Comparison of ENCODE assay signal across 9 mouse cellular contexts in genomic region chr1:136685191-136686060, GRCm38 (mm10).
DNase-seq lines count a peak whose midpoint lies in the region; ATAC-seq and TF ChIP-seq lines count a peak whose summit lies in the region.
"Had no signal": no experiment of that assay in that cellular context is flagged by ENCODE, and none has a peak within 500 bp of the region (broad histone marks: within the 10 kb centered on the region; RNA-seq: fewer than 3 reads in every experiment).

No protein-coding gene starts in this region.

- peak overlapping the region; percentile 58 for H3K4me2 ChIP-seq in liver, embryonic 12.5 days
- H3K4me2 ChIP-seq in hindbrain, postnatal 0 days (ENCODE audit: low read depth, low read length), result no peak overlapping the region
- H3K4me2 ChIP-seq: limb, embryonic 12.5 days had no signal

- no peaks in the 10 kb centered on the region for H3K9me3 ChIP-seq in ES-Bruce4 (replicated peaks; ENCODE audit: control insufficient read depth, insufficient read depth, low read length, poor library complexity, severe bottlenecking)
- no peaks in the 10 kb centered on the region for H3K9me3 ChIP-seq in liver, embryonic 12.5 days (replicated peaks)
- H3K9me3 ChIP-seq in hindbrain, postnatal 0 days (ENCODE audit: low read length), result no peaks in the 10 kb centered on the region
- H3K9me3 ChIP-seq: limb, embryonic 12.5 days had no signal

- 45% methylated on average over 13 of the region's 13 CpGs for WGBS in liver, embryonic 12.5 days (ENCODE audit: insufficient replicate concordance)
- 32% methylated on average over 13 of the region's 13 CpGs for WGBS in small intestine, adult 2 months
- 72% methylated on average over 13 of the region's 13 CpGs for WGBS in hindbrain, postnatal 0 days

- TF ChIP-seq POLR2A in ES-Bruce4 (IDR thresholded peaks at IDR 0.05; ENCODE audit: insufficient read depth, low read length), result no peak
- TF ChIP-seq POLR2A in embryonic fibroblast, embryonic 13.5 days (IDR thresholded peaks at IDR 0.05; ENCODE audit: low read depth, low read length), result no peak
- TF ChIP-seq POLR2A in small intestine, adult 2 months (IDR thresholded peaks at IDR 0.05; ENCODE audit: low read depth, low read length), result no peak

- TF ChIP-seq EP300 in ES-Bruce4 (IDR thresholded peaks at IDR 0.05; ENCODE audit: insufficient read depth, low read depth, low read length), result 0 out of 2 replicates have a peak, but pooled peaks have one; percentile 15

- no peak overlapping the region; the same call in 1 of the 2 replicates for H3K4me3 ChIP-seq in ES-Bruce4 (ENCODE audit: low read depth, low read length)
- H3K4me3 ChIP-seq in embryonic fibroblast, embryonic 13.5 days (ENCODE audit: insufficient read depth, low read length), result peak overlapping the region; percentile 0; the same call in 1 of the 2 replicates
- H3K4me3 ChIP-seq in liver, embryonic 12.5 days, result peak overlapping the region; percentile 46
- peak overlapping the region; percentile 0; the same call in 1 of the 2 replicates for H3K4me3 ChIP-seq in small intestine, adult 2 months (ENCODE audit: low read depth, low read length)
- no peak overlapping the region for H3K4me3 ChIP-seq in hindbrain, postnatal 0 days (ENCODE audit: low read length)
- H3K4me3 ChIP-seq: limb, embryonic 12.5 days had no signal

- peak overlapping the region; percentile 65 for H3K9ac ChIP-seq in ES-Bruce4 (ENCODE audit: low read depth, poor library complexity, severe bottlenecking)
- H3K9ac ChIP-seq in liver, embryonic 12.5 days, result peak overlapping the region; percentile 25; the same call in 1 of the 2 replicates
- no peak overlapping the region for H3K9ac ChIP-seq in hindbrain, postnatal 0 days (replicated peaks; ENCODE audit: low read length)
- H3K9ac ChIP-seq: limb, embryonic 12.5 days had no signal

- H3K36me3 ChIP-seq in ES-Bruce4 (ENCODE audit: control insufficient read depth, insufficient read depth, low read length, poor library complexity, severe bottlenecking), result no peaks in the 10 kb centered on the region
- no peaks in the 10 kb centered on the region for H3K36me3 ChIP-seq in liver, embryonic 12.5 days
- H3K36me3 ChIP-seq in small intestine, adult 2 months (ENCODE audit: control insufficient read depth, insufficient read depth, low read length), result no peaks in the 10 kb centered on the region
- H3K36me3 ChIP-seq in hindbrain, postnatal 0 days (ENCODE audit: insufficient read depth, low read length), result no peaks in the 10 kb centered on the region
- H3K36me3 ChIP-seq: limb, embryonic 12.5 days had no signal

- ATAC-seq in liver, embryonic 12.5 days, result 0 out of 2 replicates have a peak, but pooled peaks have one; percentile 31
- ATAC-seq in hindbrain, postnatal 0 days, result no peak

- H3K4me1 ChIP-seq in ES-Bruce4 (ENCODE audit: control insufficient read depth, insufficient read depth, low read length), result peaks cover 10% of the 10 kb centered on the region
- H3K4me1 ChIP-seq in embryonic fibroblast, embryonic 13.5 days (ENCODE audit: control insufficient read depth, insufficient read depth, low read length), result peaks cover 10% of the 10 kb centered on the region; the same call in 1 of the 2 replicates
- peaks cover 25% of the 10 kb centered on the region; the same call in 1 of the 2 replicates for H3K4me1 ChIP-seq in liver, embryonic 12.5 days
- peaks cover 13% of the 10 kb centered on the region for H3K4me1 ChIP-seq in small intestine, adult 2 months (ENCODE audit: control insufficient read depth, insufficient read depth, insufficient read length, low read length)
- H3K4me1 ChIP-seq in hindbrain, postnatal 0 days (ENCODE audit: insufficient read depth, low read length), result no peaks in the 10 kb centered on the region

- peak overlapping the region; percentile 90 for H3K27ac ChIP-seq in ES-Bruce4 (ENCODE audit: insufficient read depth, low read length)
- H3K27ac ChIP-seq in embryonic fibroblast, embryonic 13.5 days (ENCODE audit: insufficient read depth, low read length), result peak overlapping the region; percentile 98
- H3K27ac ChIP-seq in liver, embryonic 12.5 days, result peak overlapping the region; percentile 41; the same call in 1 of the 2 replicates
- H3K27ac ChIP-seq in small intestine, adult 2 months (ENCODE audit: insufficient read depth, low read depth, low read length), result peak overlapping the region; percentile 53
- H3K27ac ChIP-seq in hindbrain, postnatal 0 days, result no peak overlapping the region
- H3K27ac ChIP-seq: limb, embryonic 12.5 days had no signal

- no peaks in the 10 kb centered on the region for H3K27me3 ChIP-seq in ES-Bruce4 (ENCODE audit: control insufficient read depth, insufficient read depth, low read length, poor library complexity, severe bottlenecking)
- H3K27me3 ChIP-seq in liver, embryonic 12.5 days (replicated peaks), result no peaks in the 10 kb centered on the region
- H3K27me3 ChIP-seq in small intestine, adult 2 months (ENCODE audit: control insufficient read depth, insufficient read depth, low read length), result no peaks in the 10 kb centered on the region
- no peaks in the 10 kb centered on the region for H3K27me3 ChIP-seq in hindbrain, postnatal 0 days (ENCODE audit: insufficient read depth, low read length)
- H3K27me3 ChIP-seq: limb, embryonic 12.5 days had no signal

- no peak for TF ChIP-seq CTCF in ES-Bruce4 (IDR thresholded peaks at IDR 0.05; ENCODE audit: low read depth, low read length)
- TF ChIP-seq CTCF in embryonic fibroblast, embryonic 13.5 days (IDR thresholded peaks at IDR 0.05; ENCODE audit: borderline replicate concordance, insufficient read depth, low read length), result no peak
- no peak for TF ChIP-seq CTCF in small intestine, adult 2 months (IDR thresholded peaks at IDR 0.05; ENCODE audit: extremely low read depth, insufficient read length, insufficient replicate concordance, low read depth, low read length)
- TF ChIP-seq CTCF in hindbrain, postnatal 0 days (IDR thresholded peaks at IDR 0.05; ENCODE audit: low read depth), result no peak

- DNase-seq in adrenal gland, adult (ENCODE audit: inconsistent age in 2 of 2, low spot score in 1 of 2), result peak; percentile 74 to 90
- no peak for DNase-seq in adrenal gland, postnatal 4 days (ENCODE audit: low spot score in 2 of 2)
- DNase-seq in hindbrain, postnatal 0 days (ENCODE audit: low spot score), result no peak
- no peak for DNase-seq in frontal cortex, postnatal 10 days (ENCODE audit: low spot score in 2 of 2)

Comparison
In these comparisons a context has a peak if more than half of its experiments do, and no peak if none do; other contexts are left out.
1. DNase-seq: peak in adrenal gland, adult (2 of 2); none in adrenal gland, postnatal 4 days (0 of 2), hindbrain, postnatal 0 days (single experiment) and frontal cortex, postnatal 10 days (0 of 2).
2. H3K4me3 ChIP-seq: peak in embryonic fibroblast, embryonic 13.5 days (single experiment), liver, embryonic 12.5 days (single experiment) and small intestine, adult 2 months (single experiment); none in ES-Bruce4 (single experiment) and hindbrain, postnatal 0 days (single experiment).